Mouse (Mus musculus): Measurements from ENCODE around the gene Hs3st1. TPM values are rescaled to one million over a fixed set of nuclear protein-coding genes. Genes with fewer than 3 reads are reported as not detected.
A peak's percentile ranks its signal among the peaks of the same experiment; 100 is the strongest.
"Not testable (repeated sequence)": the region's sequence is repeated elsewhere in the genome, so short reads cannot be mapped to it uniquely, and the experiment has no call there.

Hs3st1 gene
- polyA plus RNA-seq (2015; fragmentation: Nextera tagmentation; extraction: Ambion mirVana), result 0.27 and 0.42 TPM in 2 replicates

- not testable (repeated sequence) for H3K27me3 ChIP-seq (ENCODE audit: control insufficient read depth, insufficient read depth, low read depth, low read length); H3K9me3 ChIP-seq (replicated peaks; ENCODE audit: control insufficient read depth, low read length); H3K4me3 ChIP-seq (ENCODE audit: low read depth, low read length); H3K4me2 ChIP-seq (ENCODE audit: low read depth, low read length); H3K27ac ChIP-seq (ENCODE audit: low read length); H3K36me3 ChIP-seq (ENCODE audit: control insufficient read depth, insufficient read depth); ATAC-seq (ENCODE audit: low read depth); H3K4me1 ChIP-seq (ENCODE audit: control insufficient read depth, low read depth, low read length); H3K9ac ChIP-seq (ENCODE audit: low read depth, low read length)
- 74% methylated on average over 15 of the region's 15 CpGs for WGBS (ENCODE audit: insufficient replicate concordance)
These were observed at the start of gene Hs3st1 for GRCm38 (mm10) chr5:39755375-39755774. Gene Hs3st1, minus strand, starts transcription at chr5:39755475.

DNA sequence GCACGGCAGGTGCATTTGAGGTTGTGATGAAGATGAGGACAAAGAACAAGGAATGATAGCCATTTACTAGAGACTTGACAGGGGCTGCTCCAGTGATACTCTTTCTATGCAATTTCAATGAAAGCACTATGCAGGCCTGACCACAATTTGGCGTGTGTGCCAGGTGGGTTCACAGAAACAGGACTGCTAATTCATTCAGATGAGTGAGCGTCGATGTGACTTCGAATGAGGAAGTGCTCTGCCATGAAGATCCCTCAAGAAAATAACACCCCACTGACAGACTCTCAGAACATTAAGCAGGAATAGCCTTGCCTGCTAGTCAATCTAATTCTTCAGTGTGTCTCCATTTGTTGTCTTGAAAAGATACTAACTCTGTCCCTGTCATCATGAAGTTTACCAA lies 49.4 kb upstream of the Hs3st1 start:
- Histone ChIP-seq H3K9ac (ENCODE audit: low read depth, low read length) (no peak overlapping the region), H3K9me3 (replicated peaks; ENCODE audit: control insufficient read depth, low read length) (no peaks in the 10 kb centered on the region), H3K4me2 (ENCODE audit: low read depth, low read length) (no peak overlapping the region), H3K4me1 (ENCODE audit: control insufficient read depth, low read depth, low read length) (no peaks in the 10 kb centered on the region), H3K36me3 (ENCODE audit: control insufficient read depth, insufficient read depth) (no peaks in the 10 kb centered on the region), H3K27ac (ENCODE audit: low read length) (no peak overlapping the region), H3K27me3 (ENCODE audit: control insufficient read depth, insufficient read depth, low read depth, low read length) (no peaks in the 10 kb centered on the region), H3K4me3 (ENCODE audit: low read depth, low read length) (no peak overlapping the region)
- ATAC-seq (ENCODE audit: low read depth), result no peak
- WGBS (ENCODE audit: insufficient replicate concordance), result 52% methylated on average over 5 of the region's 5 CpGs

- H3K4me1 ChIP-seq (ENCODE audit: control insufficient read depth, low read depth, low read length), result no peaks in the 10 kb centered on the region
- ATAC-seq (ENCODE audit: low read depth), result peak; percentile 35; the same call in 1 of the 2 replicates
- 47% methylated on average over 3 of the region's 3 CpGs for WGBS (ENCODE audit: insufficient replicate concordance)
- H3K27ac ChIP-seq (ENCODE audit: low read length), result no peak overlapping the region
- H3K4me2 ChIP-seq (ENCODE audit: low read depth, low read length), result no peak overlapping the region
- H3K27me3 ChIP-seq (ENCODE audit: control insufficient read depth, insufficient read depth, low read depth, low read length), result no peaks in the 10 kb centered on the region
- H3K9me3 ChIP-seq (replicated peaks; ENCODE audit: control insufficient read depth, low read length), result no peaks in the 10 kb centered on the region
- H3K36me3 ChIP-seq (ENCODE audit: control insufficient read depth, insufficient read depth), result no peaks in the 10 kb centered on the region
- no peak overlapping the region for H3K9ac ChIP-seq (ENCODE audit: low read depth, low read length)
- no peak overlapping the region for H3K4me3 ChIP-seq (ENCODE audit: low read depth, low read length)
These were observed 48.7 kb upstream of the Hs3st1 start for GRCm38 (mm10) chr5:39803941-39804340.

GRCm38 (mm10) chr5:39803457-39803856 lies 48.2 kb upstream of the Hs3st1 start:
- WGBS (ENCODE audit: insufficient replicate concordance), result 68% methylated on average over 3 of the region's 3 CpGs
- Histone ChIP-seq H3K9ac (ENCODE audit: low read depth, low read length) (no peak overlapping the region), H3K4me1 (ENCODE audit: control insufficient read depth, low read depth, low read length) (no peaks in the 10 kb centered on the region), H3K27ac (ENCODE audit: low read length) (no peak overlapping the region), H3K4me3 (ENCODE audit: low read depth, low read length) (no peak overlapping the region), H3K36me3 (ENCODE audit: control insufficient read depth, insufficient read depth) (no peaks in the 10 kb centered on the region), H3K9me3 (replicated peaks; ENCODE audit: control insufficient read depth, low read length) (no peaks in the 10 kb centered on the region), H3K27me3 (ENCODE audit: control insufficient read depth, insufficient read depth, low read depth, low read length) (no peaks in the 10 kb centered on the region), H3K4me2 (ENCODE audit: low read depth, low read length) (no peak overlapping the region)
- ATAC-seq (ENCODE audit: low read depth), result no peak

DNA sequence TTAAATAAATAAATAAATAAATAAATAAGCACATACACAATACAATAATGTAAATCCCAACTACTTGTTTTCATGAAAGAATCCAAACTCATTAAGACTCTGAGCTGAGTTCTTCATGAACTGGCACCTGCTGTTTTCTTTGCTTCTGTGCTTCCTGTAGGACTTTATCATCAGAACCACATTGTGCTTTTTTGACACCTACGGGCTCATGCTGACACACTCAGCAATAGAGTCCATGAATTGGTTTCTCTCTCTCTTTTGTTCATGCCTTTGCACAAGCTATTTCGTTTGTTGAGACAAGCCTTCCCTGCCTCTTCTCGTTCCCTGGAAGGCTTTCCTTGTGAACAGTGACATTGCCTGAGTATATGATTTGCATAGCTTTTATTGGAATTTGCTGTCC lies 46.8 kb upstream of the Hs3st1 start:
- no peaks in the 10 kb centered on the region for H3K27me3 ChIP-seq (ENCODE audit: control insufficient read depth, insufficient read depth, low read depth, low read length)
- no peak overlapping the region for H3K4me3 ChIP-seq (ENCODE audit: low read depth, low read length)
- WGBS (ENCODE audit: insufficient replicate concordance), result 46% methylated on average over 3 of the region's 3 CpGs
- no peaks in the 10 kb centered on the region for H3K9me3 ChIP-seq (replicated peaks; ENCODE audit: control insufficient read depth, low read length)
- H3K27ac ChIP-seq (ENCODE audit: low read length), result no peak overlapping the region
- H3K4me1 ChIP-seq (ENCODE audit: control insufficient read depth, low read depth, low read length), result no peaks in the 10 kb centered on the region
- no peaks in the 10 kb centered on the region for H3K36me3 ChIP-seq (ENCODE audit: control insufficient read depth, insufficient read depth)
- no peak overlapping the region for H3K9ac ChIP-seq (ENCODE audit: low read depth, low read length)
- no peak overlapping the region for H3K4me2 ChIP-seq (ENCODE audit: low read depth, low read length)
- no peak for ATAC-seq (ENCODE audit: low read depth)

- no peaks in the 10 kb centered on the region for H3K4me1 ChIP-seq (ENCODE audit: control insufficient read depth, low read depth, low read length)
- no peak overlapping the region for H3K4me3 ChIP-seq (ENCODE audit: low read depth, low read length)
- 63% methylated on average over 7 of the region's 7 CpGs for WGBS (ENCODE audit: insufficient replicate concordance)
- H3K27ac ChIP-seq (ENCODE audit: low read length), result no peak overlapping the region
- H3K27me3 ChIP-seq (ENCODE audit: control insufficient read depth, insufficient read depth, low read depth, low read length), result no peaks in the 10 kb centered on the region
- no peak overlapping the region for H3K9ac ChIP-seq (ENCODE audit: low read depth, low read length)
- H3K9me3 ChIP-seq (replicated peaks; ENCODE audit: control insufficient read depth, low read length), result no peaks in the 10 kb centered on the region
- no peak for ATAC-seq (ENCODE audit: low read depth)
- H3K4me2 ChIP-seq (ENCODE audit: low read depth, low read length), result no peak overlapping the region
- H3K36me3 ChIP-seq (ENCODE audit: control insufficient read depth, insufficient read depth), result no peaks in the 10 kb centered on the region
These were observed 21.9 kb upstream of the Hs3st1 start for GRCm38 (mm10) chr5:39777094-39777710.

- WGBS (ENCODE audit: insufficient replicate concordance), result 52% methylated on average over 5 of the region's 5 CpGs
- no peak overlapping the region for H3K4me3 ChIP-seq (ENCODE audit: low read depth, low read length)
These were observed 16.5 kb upstream of the Hs3st1 start for GRCm38 (mm10) chr5:39771680-39772348.

GRCm38 (mm10) chr5:39761682-39762456 lies 6.6 kb upstream of the Hs3st1 start:
- 66% methylated on average over 8 of the region's 8 CpGs for WGBS (ENCODE audit: insufficient replicate concordance)
- no peaks in the 10 kb centered on the region for H3K4me1 ChIP-seq (ENCODE audit: control insufficient read depth, low read depth, low read length)
- H3K27ac ChIP-seq (ENCODE audit: low read length), result no peak overlapping the region
- H3K9ac ChIP-seq (ENCODE audit: low read depth, low read length), result no peak overlapping the region
- no peak for ATAC-seq (ENCODE audit: low read depth)
- H3K4me2 ChIP-seq (ENCODE audit: low read depth, low read length), result no peak overlapping the region
- H3K36me3 ChIP-seq (ENCODE audit: control insufficient read depth, insufficient read depth), result no peaks in the 10 kb centered on the region
- no peaks in the 10 kb centered on the region for H3K27me3 ChIP-seq (ENCODE audit: control insufficient read depth, insufficient read depth, low read depth, low read length)
- H3K9me3 ChIP-seq (replicated peaks; ENCODE audit: control insufficient read depth, low read length), result no peaks in the 10 kb centered on the region
- no peak overlapping the region for H3K4me3 ChIP-seq (ENCODE audit: low read depth, low read length)

More at GRCm38 (mm10) chr5:39771680-39772348, 16.5 kb upstream of the Hs3st1 start:
- no peak overlapping the region for H3K9ac ChIP-seq (ENCODE audit: low read depth, low read length)
- no peak overlapping the region for H3K4me2 ChIP-seq (ENCODE audit: low read depth, low read length)
- ATAC-seq (ENCODE audit: low read depth), result no peak
- H3K27ac ChIP-seq (ENCODE audit: low read length), result no peak overlapping the region
- no peaks in the 10 kb centered on the region for H3K27me3 ChIP-seq (ENCODE audit: control insufficient read depth, insufficient read depth, low read depth, low read length)
- H3K36me3 ChIP-seq (ENCODE audit: control insufficient read depth, insufficient read depth), result no peaks in the 10 kb centered on the region
- H3K9me3 ChIP-seq (replicated peaks; ENCODE audit: control insufficient read depth, low read length), result no peaks in the 10 kb centered on the region
- H3K4me1 ChIP-seq (ENCODE audit: control insufficient read depth, low read depth, low read length), result no peaks in the 10 kb centered on the region
